Mouse (Mus musculus) neutrophil, adult 5-6 weeks (primary cell): ENCODE data around the gene Kpna6. TPM values are rescaled to one million over a fixed set of nuclear protein-coding genes. Genes with fewer than 3 reads are reported as not detected.
A peak's percentile ranks its signal among the peaks of the same experiment; 100 is the strongest.
"Not testable (repeated sequence)": the region's sequence is repeated elsewhere in the genome, so short reads cannot be mapped to it uniquely, and the experiment has no call there.

Experiments used
- ATAC-seq: fragments of 151-379, 151-347 bp; 2 replicates; pipeline ENCODE4 v1.8.0; 2017; ENCODE audit warnings: mild to moderate bottlenecking, moderate TSS enrichment; ENCODE audit not compliant: insufficient number of reproducible peaks, poor library complexity, low FRiP score, severe bottlenecking; ENCODE audit errors: extremely low read depth
- total RNA-seq: library from RNA; stranded (forward); fragments of 200-1000 nt; gene quantifications from 2 replicates; pipeline ENCODE4 v1.2.3, GENCODE M21; 2017

Gene Kpna6
- 23.9 and 27.9 TPM in 2 replicates for total RNA-seq

DNA sequence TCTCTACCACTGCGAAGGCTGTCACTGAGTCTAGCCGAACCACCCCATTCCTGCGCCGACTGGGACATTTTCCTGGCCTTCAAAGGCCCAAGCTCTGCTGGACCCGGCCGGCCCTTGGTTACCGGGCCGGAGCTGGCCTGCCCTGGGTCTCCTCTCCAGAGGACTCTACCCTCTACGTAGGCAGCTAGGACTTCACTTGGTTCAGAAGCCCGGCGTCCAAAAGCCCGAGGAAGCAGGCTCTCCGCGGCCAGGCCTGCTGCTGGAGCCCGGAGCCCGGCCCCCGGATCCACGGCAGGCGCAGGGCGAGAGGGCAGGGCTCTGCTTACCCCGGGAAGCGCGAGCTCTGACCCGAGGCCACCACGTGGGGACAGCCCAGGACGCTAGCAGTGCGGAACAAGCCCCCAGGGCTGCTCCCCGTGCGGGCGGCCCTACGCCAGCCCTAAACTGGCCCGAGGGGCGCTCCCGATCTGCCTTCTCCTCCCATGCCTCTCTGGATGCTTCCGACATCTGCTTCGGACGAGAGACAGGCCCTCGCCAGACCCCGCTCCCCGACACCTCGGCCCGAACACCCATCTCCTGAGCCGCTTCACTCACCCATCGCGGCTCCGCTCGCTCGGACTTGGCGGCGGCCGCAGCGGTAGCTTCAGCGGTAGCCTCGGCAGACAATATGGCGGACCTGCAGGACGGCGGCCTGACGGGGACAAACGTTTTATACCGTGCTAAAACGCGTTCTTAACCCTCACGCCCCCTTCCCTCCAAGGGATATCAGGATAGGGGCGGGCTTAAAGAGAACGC is at the start of gene Kpna6:
TSS of gene Kpna6 (minus strand) at position 685 of the 795 bp plus-strand sequence.
- peak; percentile 87 for ATAC-seq

DNA sequence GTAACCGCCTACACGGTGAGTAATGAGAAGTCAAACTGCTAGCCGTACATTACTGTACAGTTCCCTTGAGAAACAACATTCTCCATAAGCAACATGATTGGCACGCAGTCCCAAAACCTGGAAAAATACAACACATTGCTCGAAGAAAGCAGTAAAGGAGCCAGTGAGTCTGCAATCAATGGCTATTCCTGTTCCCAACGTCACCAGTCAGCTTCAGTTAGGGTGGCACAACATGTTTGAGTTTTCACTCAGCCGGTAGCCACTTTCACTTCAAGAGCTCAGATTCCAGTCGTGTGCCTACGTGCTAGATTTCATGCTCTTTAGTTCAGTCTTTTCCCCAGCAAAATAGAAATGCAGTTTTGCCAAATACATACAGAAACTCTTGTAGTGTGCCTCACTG is 43.7 kb upstream of the Kpna6 start:
- ATAC-seq, result no peak

DNA sequence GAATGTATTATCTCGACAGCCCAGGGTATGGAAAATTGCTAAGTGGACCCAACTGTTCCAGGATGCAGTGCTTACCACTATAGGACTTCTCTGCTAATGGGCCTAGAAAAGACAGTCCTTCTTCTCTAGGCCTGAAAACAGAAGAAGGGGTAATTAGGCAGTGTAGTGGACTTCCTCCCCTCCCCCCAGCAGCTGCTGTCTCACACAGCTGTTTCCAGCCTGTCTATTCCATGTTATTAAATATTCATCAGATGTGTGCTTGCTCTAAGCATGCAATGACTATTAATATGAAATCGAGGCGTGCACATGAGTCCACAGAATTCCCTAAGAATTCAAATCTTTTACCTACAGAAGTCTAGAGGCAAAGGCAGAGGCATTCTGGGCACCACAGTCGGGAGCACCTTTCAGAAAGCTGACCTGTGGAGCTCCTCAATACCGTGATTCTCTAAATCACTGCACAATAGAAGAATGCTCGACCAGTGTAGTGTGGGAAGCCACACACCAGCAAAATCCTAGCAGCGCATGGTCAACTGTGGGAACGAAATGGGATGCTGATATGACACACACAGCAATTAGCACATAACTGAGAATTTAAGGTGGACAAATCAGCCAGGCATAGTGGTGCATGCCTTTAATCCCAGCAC is 37.0 kb upstream of the Kpna6 start:
- ATAC-seq, result no peak

DNA sequence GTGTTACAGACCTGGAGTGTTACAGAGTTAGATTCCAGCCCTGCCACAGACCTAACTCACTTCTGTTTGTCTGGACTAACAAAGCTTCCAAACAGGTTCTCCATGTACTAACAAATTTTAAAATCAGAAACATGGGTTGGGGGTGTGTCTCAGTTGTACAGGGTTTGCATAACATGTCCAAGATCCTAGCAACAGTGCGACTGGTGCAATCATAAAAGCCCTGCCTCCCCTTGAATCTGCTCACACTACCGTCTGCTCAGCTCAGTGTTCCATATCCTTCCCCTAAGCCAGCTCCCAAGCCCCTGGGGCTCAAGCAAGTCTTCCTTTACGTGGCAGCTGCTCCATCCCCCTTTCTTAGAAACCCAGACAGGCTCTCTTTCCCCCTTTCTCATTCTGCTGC is 34.2 kb upstream of the Kpna6 start:
- ATAC-seq, result no peak

DNA sequence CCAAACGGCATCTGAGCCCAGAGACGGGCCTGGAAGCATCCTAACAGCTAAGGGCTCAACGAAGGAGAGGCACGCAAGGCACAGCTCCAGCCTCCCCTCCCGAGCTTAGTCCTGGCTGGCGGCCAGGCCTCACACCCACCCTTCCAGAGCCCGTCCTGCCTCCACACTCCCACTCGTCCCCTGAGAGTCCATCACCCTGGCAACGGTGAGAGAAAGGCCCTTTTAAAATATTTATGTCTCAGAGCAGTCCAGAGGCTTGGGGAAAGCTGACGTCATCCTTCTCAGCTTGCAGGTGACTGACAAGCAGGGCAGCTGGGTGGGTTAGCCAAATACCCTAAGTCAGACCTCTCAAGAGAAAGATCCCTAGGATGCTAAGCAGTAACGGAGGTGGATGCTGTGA is 29.9 kb upstream of the Kpna6 start:
- no peak for ATAC-seq

DNA sequence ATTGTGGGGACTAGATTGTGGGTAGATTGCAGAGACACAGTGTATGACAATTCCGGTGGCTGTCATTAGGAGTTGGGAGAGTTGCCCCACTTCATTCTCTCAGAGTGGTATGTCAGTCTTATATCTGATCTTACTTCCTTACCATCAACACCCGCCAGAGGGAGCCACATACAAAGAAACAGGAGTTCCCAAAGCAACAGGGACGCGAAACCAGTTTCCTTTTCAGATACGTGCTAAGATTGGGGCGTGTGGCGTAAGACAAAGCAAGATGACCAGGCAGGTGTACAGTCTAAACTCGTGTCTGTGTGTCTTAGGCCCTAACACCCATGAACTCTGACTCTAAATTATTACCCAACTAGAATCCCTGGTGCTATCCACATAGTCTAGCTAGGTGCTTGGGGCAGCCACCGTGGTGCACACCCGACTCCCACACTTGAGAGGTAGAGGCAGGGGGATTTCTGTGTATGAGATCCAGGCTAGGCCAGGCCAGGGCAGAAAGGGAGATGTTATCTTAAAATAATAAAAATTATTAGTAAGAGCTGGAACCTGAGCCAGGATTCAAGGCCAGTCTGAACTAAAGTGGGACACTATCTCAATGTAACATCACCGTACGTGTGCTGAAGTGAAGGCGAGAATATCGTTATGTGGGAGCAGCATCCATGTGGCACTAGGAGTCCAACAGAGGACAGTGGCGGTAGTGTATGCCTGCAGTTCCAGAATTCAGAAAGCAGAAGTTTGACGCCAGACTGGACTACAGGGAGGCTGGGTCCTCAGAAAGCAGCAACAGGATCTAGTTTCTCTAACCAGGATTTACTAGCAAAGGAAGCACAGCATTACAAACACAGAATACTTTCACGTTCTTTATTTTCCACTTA is 29.2 kb upstream of the Kpna6 start:
- ATAC-seq, result peak; percentile 86

DNA sequence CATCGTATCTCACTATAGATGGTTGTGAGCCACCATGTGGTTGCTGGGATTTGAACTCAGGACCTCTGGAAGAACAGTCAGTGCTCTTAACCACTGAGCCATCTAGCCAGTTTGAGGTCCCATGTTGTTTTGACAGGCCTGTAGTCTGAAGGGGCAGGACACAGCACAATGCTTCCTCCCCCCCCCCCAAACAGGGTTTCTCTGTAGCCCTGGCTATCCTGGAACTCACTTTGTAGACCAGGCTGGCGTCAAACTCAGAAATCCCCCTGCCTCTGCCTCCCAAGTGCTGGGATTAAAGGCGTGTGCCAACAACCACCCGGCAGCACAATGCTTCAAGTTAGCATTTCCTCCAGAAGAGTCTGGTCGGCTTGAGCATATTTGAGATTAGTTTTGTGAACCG is 28.1 kb upstream of the Kpna6 start:
- ATAC-seq, result not testable (repeated sequence)

DNA sequence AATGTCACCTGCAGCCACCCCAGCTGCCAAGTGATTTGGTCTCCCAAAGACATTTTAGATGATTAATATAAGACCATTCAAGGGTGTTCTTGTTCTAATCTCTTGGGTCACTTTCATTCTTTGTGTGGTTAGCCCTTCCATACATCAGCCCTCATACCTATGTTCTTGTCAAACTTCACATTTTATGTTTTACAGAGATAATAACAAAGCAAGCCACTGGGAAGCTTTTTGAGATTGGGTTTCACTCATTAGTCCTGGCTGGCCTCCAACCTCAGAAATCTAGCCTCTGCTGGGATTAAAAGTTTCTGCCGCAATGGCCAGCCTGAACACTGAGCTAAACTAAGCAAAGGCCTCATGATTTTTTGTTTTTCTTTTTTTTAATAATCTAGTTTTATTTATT is 27.6 kb upstream of the Kpna6 start:
- no peak for ATAC-seq

DNA sequence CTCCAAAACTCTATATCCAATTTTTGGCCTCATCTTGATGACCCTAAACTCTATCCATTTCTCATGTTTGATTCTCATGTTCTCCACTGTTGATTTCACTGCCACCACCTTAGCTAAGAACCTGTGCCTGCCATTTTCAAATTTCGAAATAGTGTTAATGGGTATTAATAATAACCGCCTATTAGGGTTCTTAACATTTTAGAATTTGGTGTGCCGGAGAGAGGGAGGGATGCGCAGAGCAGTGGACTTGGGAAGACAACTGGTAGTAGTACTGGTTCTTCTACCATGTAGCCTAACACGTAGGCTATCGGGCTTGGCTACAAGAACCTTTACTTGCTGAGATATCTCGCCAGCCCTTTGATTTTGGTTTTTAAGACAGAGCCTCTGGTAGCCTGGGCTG is 24.6 kb upstream of the Kpna6 start:
- ATAC-seq, result no peak

DNA sequence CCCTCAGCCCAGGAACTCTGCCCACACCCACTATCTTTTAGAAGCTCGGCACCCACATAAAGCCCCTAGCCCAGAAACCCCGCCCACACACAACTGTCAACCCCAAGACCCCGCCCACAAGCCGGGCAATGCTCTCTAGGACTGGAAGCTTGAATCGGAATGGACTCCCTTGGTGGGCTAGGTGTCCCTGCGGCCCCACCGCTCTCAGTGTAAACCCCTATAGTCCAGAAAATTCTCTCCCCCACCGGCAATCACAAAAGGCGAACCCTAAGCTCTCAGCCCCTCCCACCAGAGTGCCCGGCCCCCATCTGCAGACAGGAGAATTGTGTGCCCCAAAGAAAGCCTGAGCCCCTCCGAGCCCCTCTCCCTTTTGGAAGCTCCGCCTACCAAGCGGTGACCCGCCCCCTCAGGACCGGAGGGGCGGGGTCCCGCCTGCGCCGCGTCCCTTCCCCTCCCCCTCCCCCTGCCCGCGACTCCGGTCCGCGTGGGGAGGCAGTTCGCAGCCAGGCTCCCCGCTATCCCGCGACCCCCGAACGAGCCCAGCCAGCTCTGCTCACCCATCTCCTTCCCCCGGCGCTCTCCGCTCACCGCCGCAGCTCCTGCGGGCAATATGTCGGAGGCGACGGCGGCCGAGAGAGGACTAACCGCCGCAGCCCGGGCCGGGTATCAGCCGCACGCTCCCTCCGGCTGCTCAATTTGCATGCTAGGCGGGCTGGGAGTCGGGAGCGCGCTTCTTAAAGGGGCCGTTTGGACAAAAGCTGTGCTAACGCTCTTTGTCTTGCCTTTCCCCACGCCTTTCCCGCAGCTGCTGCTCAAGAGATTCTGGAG is 23.8 kb upstream of the Kpna6 start, which contains the start of gene Tmem39b:
TSS of gene Tmem39b (minus strand) at position 681 of the 828 bp plus-strand sequence.
- ATAC-seq, result peak; percentile 73

DNA sequence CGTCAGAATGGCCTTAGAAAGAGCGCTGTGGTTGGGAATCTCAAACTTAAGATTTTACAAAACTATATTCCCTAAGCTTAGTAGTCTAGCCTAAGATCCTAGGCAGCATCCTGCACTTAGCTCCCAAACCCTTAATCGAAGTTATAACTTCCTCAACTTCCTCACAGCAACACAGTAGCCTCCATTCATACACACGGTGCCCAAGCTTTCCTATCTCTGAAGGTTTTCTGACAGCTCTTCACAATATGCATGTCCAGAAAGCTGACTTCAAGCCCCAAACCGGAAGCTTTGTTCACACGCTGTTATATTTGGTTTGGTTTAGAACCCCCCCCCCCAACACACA is 23.2 kb upstream of the Kpna6 start:
- no peak for ATAC-seq

DNA sequence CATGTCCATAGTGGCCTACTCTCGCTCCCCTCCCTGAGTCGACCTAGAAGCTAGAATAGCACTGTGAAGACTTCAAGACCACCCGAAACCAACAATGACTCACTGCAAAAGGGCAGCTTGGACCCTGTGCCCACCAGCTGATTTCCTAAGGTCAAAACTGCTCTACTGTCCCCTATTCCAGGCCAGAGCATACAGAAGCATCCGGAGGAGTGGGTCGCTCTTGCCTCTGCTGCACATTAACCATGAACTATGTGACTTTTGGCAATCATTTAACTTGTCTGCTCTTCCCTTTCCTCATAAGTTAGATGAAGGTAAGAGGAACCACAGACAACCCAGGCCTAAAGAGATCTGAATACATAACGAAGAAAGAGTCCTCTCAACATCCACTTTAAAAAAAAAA is 12.0 kb upstream of the Kpna6 start:
- no peak for ATAC-seq

DNA sequence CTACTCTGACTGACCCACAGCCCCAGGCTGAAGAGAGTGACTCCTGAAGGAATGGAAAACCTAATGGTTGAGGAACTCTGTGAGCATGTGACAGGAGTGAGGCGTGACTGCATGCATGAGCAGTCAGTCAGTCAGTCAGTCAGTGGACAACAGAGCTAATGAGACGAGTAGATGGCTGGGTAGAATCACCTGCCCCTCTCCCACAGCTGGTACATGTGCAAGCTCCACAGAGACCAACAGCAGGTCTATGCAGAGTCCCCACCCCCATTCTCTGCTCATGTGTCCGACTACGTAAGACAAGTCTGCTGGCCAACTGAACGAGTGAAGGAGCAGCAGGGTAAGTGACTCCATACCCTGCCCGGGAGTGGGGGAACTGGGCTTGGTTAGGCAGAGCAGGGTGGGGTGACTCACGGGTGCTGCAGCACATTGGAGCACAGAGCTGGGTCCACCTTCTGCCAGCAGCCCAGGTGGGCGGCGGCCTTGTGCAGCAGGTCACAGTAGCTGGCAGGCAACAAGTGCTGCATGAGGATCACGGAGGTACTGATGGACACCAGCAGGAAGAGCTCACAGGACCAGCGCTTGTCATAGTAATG is 11.4 kb upstream of the Kpna6 start:
- ATAC-seq, result no peak

DNA sequence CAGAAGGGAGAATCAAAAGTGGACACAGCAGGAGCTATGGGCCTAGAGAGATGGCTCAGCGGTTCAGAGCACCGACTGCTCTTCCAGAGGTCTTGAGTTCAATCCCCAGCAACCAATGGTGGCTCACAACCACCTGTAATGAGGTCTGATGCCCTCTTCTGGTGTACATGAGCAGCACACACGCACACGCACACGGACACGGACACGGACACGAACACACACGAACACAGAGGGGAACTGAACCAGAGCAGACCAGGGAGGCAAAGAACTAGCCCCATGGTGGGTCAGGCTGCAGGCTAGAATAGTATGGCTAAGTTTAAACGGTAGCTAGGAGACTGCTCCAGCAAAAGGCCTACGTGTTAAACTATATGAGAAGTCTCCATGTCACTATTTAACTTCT is 9.3 kb upstream of the Kpna6 start:
- ATAC-seq, result no peak

DNA sequence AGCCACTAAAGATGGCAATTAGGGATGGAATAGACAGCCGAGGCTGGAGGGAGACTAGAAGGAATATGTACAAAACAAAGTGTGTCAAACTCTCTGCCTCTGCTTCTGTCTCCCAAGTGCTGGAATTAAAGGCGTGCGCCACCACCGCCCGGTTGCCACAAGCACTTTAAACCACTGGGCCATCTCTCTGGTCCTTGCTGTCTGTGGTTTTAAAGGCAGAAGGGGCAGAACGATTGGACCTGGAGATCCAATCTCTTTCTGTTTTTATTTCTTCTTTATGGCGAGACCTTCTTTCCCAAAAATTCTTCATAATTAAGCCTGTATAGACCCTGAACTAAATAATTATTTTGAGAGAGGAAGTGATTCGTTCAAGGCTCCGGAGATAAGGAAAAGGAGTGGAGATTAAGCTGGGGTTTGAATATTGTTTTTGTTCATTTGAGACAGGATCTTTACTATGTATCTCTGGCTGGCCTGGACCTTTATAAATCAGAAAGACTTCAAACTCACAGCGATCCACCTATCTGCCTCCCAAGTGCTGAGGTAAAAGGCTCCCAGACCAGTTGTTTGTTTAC is 397 bp upstream of the Kpna6 start:
- ATAC-seq, result no peak

DNA sequence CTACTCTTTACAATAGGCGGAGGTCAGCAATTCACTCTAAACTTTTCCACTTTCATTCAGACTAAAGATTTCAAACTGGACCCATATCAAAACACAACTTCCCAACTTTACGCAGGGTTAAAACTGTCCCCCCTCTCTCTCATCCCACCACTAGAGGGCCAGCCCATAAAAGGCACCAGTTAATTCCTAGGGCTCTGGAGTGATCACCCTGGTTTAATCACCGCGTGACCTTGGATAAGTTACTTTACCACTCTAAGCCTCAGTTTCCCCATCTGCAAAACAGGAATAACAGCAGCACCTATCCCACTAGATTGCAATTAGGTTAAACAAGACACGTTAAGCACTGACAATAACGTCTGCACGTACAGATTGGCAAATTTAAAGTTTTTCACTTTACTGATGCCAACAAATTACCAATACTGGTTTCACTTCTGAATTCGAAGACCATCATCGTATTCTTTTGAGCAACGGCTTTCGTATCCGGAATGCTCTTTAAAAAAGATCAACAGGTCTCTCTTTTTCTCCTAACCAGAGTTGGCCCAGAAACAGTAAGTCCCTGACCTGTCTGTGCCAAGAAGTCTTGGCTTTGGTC is 980 bp downstream of the Kpna6 start:
- ATAC-seq, result 0 out of 2 replicates have a peak, but pooled peaks have one; percentile 39

DNA sequence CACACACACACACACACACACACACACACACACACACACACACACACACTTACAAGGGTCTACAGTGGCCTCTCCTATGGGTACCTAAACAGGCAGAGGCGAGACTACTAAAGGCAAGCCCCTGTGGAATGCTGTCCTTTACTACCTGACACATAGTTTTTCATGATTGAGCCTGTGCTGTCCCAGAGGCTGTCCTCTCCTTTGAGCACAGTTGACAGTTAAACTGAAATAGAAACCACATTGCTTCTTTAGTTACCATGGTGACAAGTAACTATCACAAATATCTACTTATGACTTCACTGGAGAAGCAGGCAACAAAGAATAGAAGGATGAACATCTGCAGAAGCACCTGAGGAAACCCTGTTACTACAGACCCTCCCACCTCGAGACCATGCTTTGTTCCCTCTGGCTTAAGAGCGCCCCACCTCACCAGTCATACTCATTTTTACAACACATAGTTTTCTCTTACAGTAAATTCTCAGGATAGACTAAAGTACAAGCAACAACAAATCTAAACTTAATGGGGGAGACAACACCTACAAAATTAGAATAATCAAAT is 10.2 kb downstream of the Kpna6 start:
- ATAC-seq, result no peak

DNA sequence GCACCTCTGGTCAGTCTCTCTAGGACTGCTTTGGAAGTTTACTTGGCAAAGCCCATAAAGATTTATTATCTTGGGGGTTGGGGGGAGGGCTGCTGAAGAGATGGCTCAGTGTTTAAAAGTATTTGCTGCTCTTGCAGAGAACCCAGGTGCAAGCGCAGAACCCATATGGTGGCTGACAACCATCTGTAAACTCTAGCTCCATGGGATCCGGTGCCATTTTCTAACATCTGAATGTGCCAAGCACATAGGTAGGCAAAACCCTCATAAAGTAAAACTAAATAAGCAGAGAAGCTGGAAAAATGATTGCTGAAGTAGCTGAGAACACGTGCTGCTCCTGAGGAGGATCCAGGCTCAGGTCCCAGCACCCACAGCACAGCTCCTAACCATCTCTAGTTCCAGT is 11.0 kb downstream of the Kpna6 start:
- no peak for ATAC-seq
